Mouse (Mus musculus): ENCODE data around the gene Gm525. TPM values are rescaled to one million over a fixed set of nuclear protein-coding genes. Genes with fewer than 3 reads are reported as not detected.
"Not testable (repeated sequence)": the region's sequence is repeated elsewhere in the genome, so short reads cannot be mapped to it uniquely, and the experiment has no call there.

The Gm525 gene
- total RNA-seq, 2 experiments from 2014 or later, result not detected

GRCm38 (mm10) chr11:89060423-89061089 lies 13.1 kb upstream of the Gm525 start:
- peak; percentile 88 for ATAC-seq (replicated peaks; ENCODE audit: low FRiP score, poor library complexity, severe bottlenecking)

GRCm38 (mm10) chr11:89061362-89061761 lies 12.3 kb upstream of the Gm525 start:
- no peak for ATAC-seq (replicated peaks; ENCODE audit: low FRiP score, poor library complexity, severe bottlenecking)

GRCm38 (mm10) chr11:89064312-89064711 lies 9.3 kb upstream of the Gm525 start:
- peak; percentile 68 for ATAC-seq (replicated peaks; ENCODE audit: low FRiP score, poor library complexity, severe bottlenecking)

GRCm38 (mm10) chr11:89065297-89065696 lies 8.3 kb upstream of the Gm525 start:
- ATAC-seq (replicated peaks; ENCODE audit: low FRiP score, poor library complexity, severe bottlenecking), result no peak

GRCm38 (mm10) chr11:89066126-89066525 lies 7.5 kb upstream of the Gm525 start:
- no peak for ATAC-seq (replicated peaks; ENCODE audit: low FRiP score, poor library complexity, severe bottlenecking)

- no peak for ATAC-seq (replicated peaks; ENCODE audit: low FRiP score, poor library complexity, severe bottlenecking)
These were observed 6.9 kb upstream of the Gm525 start, which contains the start of gene Dgke for GRCm38 (mm10) chr11:89066750-89067149. TSS of gene Dgke (minus strand) at chr11:89066850.

GRCm38 (mm10) chr11:89067301-89067822 lies 6.3 kb upstream of the Gm525 start:
- ATAC-seq (replicated peaks; ENCODE audit: low FRiP score, poor library complexity, severe bottlenecking), result no peak

GRCm38 (mm10) chr11:89067871-89068490 lies 5.7 kb upstream of the Gm525 start:
- no peak for ATAC-seq (replicated peaks; ENCODE audit: low FRiP score, poor library complexity, severe bottlenecking)

GRCm38 (mm10) chr11:89068649-89069048 lies 5.0 kb upstream of the Gm525 start:
- no peak for ATAC-seq (replicated peaks; ENCODE audit: low FRiP score, poor library complexity, severe bottlenecking)

GRCm38 (mm10) chr11:89069303-89069702 lies 4.3 kb upstream of the Gm525 start:
- no peak for ATAC-seq (replicated peaks; ENCODE audit: low FRiP score, poor library complexity, severe bottlenecking)

- no peak for ATAC-seq (replicated peaks; ENCODE audit: low FRiP score, poor library complexity, severe bottlenecking)
These were observed 2.1 kb upstream of the Gm525 start for GRCm38 (mm10) chr11:89071522-89071921.

GRCm38 (mm10) chr11:89074783-89075413 lies 1.3 kb downstream of the Gm525 start:
- no peak for ATAC-seq (replicated peaks; ENCODE audit: low FRiP score, poor library complexity, severe bottlenecking)

GRCm38 (mm10) chr11:89076370-89076821 lies 2.8 kb downstream of the Gm525 start:
- ATAC-seq (replicated peaks; ENCODE audit: low FRiP score, poor library complexity, severe bottlenecking), result no peak

GRCm38 (mm10) chr11:89077601-89078000 lies 4.0 kb downstream of the Gm525 start:
- ATAC-seq (replicated peaks; ENCODE audit: low FRiP score, poor library complexity, severe bottlenecking), result no peak

- no peak for ATAC-seq (replicated peaks; ENCODE audit: low FRiP score, poor library complexity, severe bottlenecking)
These were observed 4.7 kb downstream of the Gm525 start for GRCm38 (mm10) chr11:89078305-89078704.

GRCm38 (mm10) chr11:89078996-89079680 lies 5.5 kb downstream of the Gm525 start:
- no peak for ATAC-seq (replicated peaks; ENCODE audit: low FRiP score, poor library complexity, severe bottlenecking)

- not testable (repeated sequence) for ATAC-seq (replicated peaks; ENCODE audit: low FRiP score, poor library complexity, severe bottlenecking)
These were observed 8.3 kb downstream of the Gm525 start for GRCm38 (mm10) chr11:89081906-89082305.

- ATAC-seq (replicated peaks; ENCODE audit: low FRiP score, poor library complexity, severe bottlenecking), result not testable (repeated sequence)
These were observed 9.1 kb downstream of the Gm525 start for GRCm38 (mm10) chr11:89082691-89083090.

- no peak for ATAC-seq (replicated peaks; ENCODE audit: low FRiP score, poor library complexity, severe bottlenecking)
These were observed 11.0 kb downstream of the Gm525 start for GRCm38 (mm10) chr11:89084601-89085000.

- no peak for ATAC-seq (replicated peaks; ENCODE audit: low FRiP score, poor library complexity, severe bottlenecking)
These were observed 12.7 kb downstream of the Gm525 start for GRCm38 (mm10) chr11:89086208-89086809.
